9 mouse cellular contexts compared by ENCODE assay signal in the genomic region with DNA sequence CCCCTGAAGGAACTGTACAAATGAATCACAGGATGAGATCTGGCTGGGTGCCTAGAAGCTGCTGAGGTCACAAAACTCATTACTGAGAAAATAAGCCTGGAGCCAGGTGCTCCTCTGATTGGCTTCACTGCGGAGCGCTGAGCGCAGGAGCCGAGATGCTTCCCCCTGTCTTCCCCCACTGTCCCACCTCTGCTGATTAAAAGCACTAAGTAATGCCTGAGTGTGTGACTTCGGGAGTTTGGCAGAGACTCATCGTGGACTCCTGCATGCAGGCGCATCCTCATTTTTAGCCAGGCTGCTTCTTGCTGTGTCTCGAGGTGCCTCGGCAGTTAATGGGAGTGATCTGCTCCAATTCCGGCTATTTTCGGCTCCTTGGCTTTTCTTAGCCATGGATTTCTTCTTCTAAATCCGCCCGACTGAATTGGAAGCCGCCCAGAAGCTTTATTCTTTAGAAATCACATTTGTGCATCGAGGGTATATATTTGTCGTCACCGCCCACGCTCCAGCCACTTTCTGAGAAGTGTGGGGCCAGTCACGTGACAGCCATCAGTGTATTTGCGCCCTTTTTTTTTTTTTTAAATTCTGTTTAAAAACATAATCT. TPM values are rescaled to one million over a fixed set of nuclear protein-coding genes. Genes with fewer than 3 reads are reported as not detected.
DNase-seq lines count a peak whose midpoint lies in the region; ATAC-seq lines count a peak whose summit lies in the region.
"Had no signal": no experiment of that assay in that cellular context is flagged by ENCODE, and none has a peak within 500 bp of the region (broad histone marks: within the 10 kb centered on the region; RNA-seq: fewer than 3 reads in every experiment).

No protein-coding gene starts in this region.

- H3K9me3 ChIP-seq in neural tube, embryonic 13.5 days = no peaks in the 10 kb centered on the region
- H3K9me3 ChIP-seq in midbrain, embryonic 15.5 days = no peaks in the 10 kb centered on the region
- H3K9me3 ChIP-seq: liver, embryonic 15.5 days had no signal

- no peak for DNase-seq in neural tube, embryonic 10.5 days (ENCODE audit: extremely low spot score, low spot score)
- DNase-seq in cerebellum, postnatal 10 days = peak; percentile 93 to 94
- peak; percentile 24 for DNase-seq in gastrocnemius, postnatal 25 days
- peak; percentile 74 for DNase-seq in kidney, postnatal 14 days
- no peak for DNase-seq in B cell, adult 2 months

- H3K27ac ChIP-seq in neural tube, embryonic 13.5 days (replicated peaks) = peak overlapping the region; percentile 46; the same call in 1 of the 2 replicates
- H3K27ac ChIP-seq in midbrain, embryonic 15.5 days = peak overlapping the region; percentile 76
- H3K27ac ChIP-seq: liver, embryonic 15.5 days had no signal

- H3K4me3 ChIP-seq in neural tube, embryonic 13.5 days = no peak overlapping the region
- H3K4me3 ChIP-seq in midbrain, embryonic 15.5 days = peak overlapping the region; percentile 31
- H3K4me3 ChIP-seq: liver, embryonic 15.5 days had no signal

- H3K36me3 ChIP-seq in neural tube, embryonic 13.5 days = no peaks in the 10 kb centered on the region
- no peaks in the 10 kb centered on the region for H3K36me3 ChIP-seq in midbrain, embryonic 15.5 days (replicated peaks)
- H3K36me3 ChIP-seq: liver, embryonic 15.5 days had no signal

- ATAC-seq in neural tube, embryonic 13.5 days (ENCODE audit: low read depth) = peak; percentile 75
- ATAC-seq in midbrain, embryonic 15.5 days (replicated peaks) = peak; percentile 79; the same call in 1 of the 2 replicates
- ATAC-seq in megakaryocyte-erythroid progenitor cell, adult 5-6 weeks (replicated peaks; ENCODE audit: low FRiP score, low TSS enrichment, poor library complexity, severe bottlenecking) = no peak

- H3K4me1 ChIP-seq in neural tube, embryonic 13.5 days (replicated peaks) = peaks cover 39% of the 10 kb centered on the region
- peaks cover 27% of the 10 kb centered on the region for H3K4me1 ChIP-seq in midbrain, embryonic 15.5 days
- H3K4me1 ChIP-seq: liver, embryonic 15.5 days had no signal

- no peaks in the 10 kb centered on the region for H3K27me3 ChIP-seq in neural tube, embryonic 13.5 days
- H3K27me3 ChIP-seq in midbrain, embryonic 15.5 days (replicated peaks) = no peaks in the 10 kb centered on the region
- H3K27me3 ChIP-seq: liver, embryonic 15.5 days had no signal

- no peak overlapping the region for H3K9ac ChIP-seq in neural tube, embryonic 13.5 days
- peak overlapping the region; percentile 33; the same call in 1 of the 2 replicates for H3K9ac ChIP-seq in midbrain, embryonic 15.5 days
- H3K9ac ChIP-seq: liver, embryonic 15.5 days had no signal

- peak overlapping the region; percentile 33 for H3K4me2 ChIP-seq in neural tube, embryonic 13.5 days
- H3K4me2 ChIP-seq in midbrain, embryonic 15.5 days = peak overlapping the region; percentile 59
- H3K4me2 ChIP-seq: liver, embryonic 15.5 days had no signal

- 65% methylated on average over 20 of the region's 20 CpGs for WGBS in neural tube, embryonic 13.5 days
- 35% methylated on average over 20 of the region's 20 CpGs for WGBS in midbrain, embryonic 15.5 days

RNA-seq across cellular contexts. Expression of a gene that starts 55.3 kb away (rescaled TPM):
- 0.18 TPM in 1 of 2 replicates, not detected in the other for polyA plus RNA-seq in neural tube, embryonic 13.5 days (2015; fragmentation: Nextera tagmentation; extraction: Ambion mirVana)
- under 1 TPM; 0.32 to 0.46 TPM for total RNA-seq in gastrocnemius, postnatal 25 days (2021)
- polyA plus RNA-seq in midbrain, embryonic 15.5 days (2015; fragmentation: Nextera tagmentation; extraction: Ambion mirVana) = not detected in 2 replicates
- not detected in 2 replicates for total RNA-seq in megakaryocyte-erythroid progenitor cell, adult 5-6 weeks (2014; fragmentation: Nextera tagmentation)
- total RNA-seq in megakaryocyte-erythroid progenitor cell, adult 5-6 weeks (2017) = not detected in 2 replicates
- polyA plus RNA-seq: liver, embryonic 15.5 days had no signal

Comparison
In these comparisons a context has a peak if more than half of its experiments do, and no peak if none do; other contexts are left out.
1. DNase-seq: peak in cerebellum, postnatal 10 days (2 of 2), gastrocnemius, postnatal 25 days (single experiment) and kidney, postnatal 14 days (single experiment); none in neural tube, embryonic 10.5 days (single experiment) and B cell, adult 2 months (0 of 2).